Mouse (Mus musculus): ENCODE data around the gene Kctd21. TPM values are rescaled to one million over a fixed set of nuclear protein-coding genes. Genes with fewer than 3 reads are reported as not detected.

Kctd21 gene
- polyA plus RNA-seq, 1 experiment from 2014 or later, result 4.0 TPM

GRCm38 (mm10) chr7:97356253-97356652, 24.1 kb downstream of the Kctd21 start:
- Histone ChIP-seq H3K9me3 (no peaks in the 10 kb centered on the region), H3K27me3 (replicated peaks; ENCODE audit: low read depth, poor library complexity, severe bottlenecking) (no peaks in the 10 kb centered on the region), H3K4me1 (0 out of 2 replicates have a peak, but pooled peaks cover 4% of the 10 kb centered on the region), H3K36me3 (replicated peaks) (no peaks in the 10 kb centered on the region), H3K4me3 (no peak overlapping the region), H3K27ac (replicated peaks) (no peak overlapping the region)
- DNase-seq (ENCODE audit: low spot score), result no peak
- 83% methylated on average over 5 of the region's 5 CpGs for WGBS

DNA sequence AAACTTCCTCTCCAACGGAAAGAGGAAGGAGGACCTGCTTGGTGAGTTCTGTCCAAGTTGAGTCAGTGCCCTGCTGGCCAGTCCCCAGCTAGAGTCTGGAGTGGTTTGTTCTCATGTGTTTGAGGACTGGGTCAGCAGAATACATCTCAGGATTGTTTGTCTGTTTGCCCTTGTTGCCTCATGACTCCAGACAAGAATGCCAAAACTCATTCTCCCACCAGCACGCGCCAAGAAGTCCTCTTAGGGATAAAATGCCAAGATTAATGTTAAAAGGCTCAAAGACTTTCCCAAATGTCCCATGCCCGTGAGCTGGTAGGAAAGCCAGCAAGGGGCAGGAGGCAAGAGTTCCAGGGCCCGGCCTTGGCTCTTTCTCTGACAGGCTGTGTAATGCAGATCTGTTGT, 24.7 kb downstream of the Kctd21 start:
- no peak for DNase-seq (ENCODE audit: low spot score)
- Histone ChIP-seq H3K27me3 (replicated peaks; ENCODE audit: low read depth, poor library complexity, severe bottlenecking) (no peaks in the 10 kb centered on the region), H3K4me1 (0 out of 2 replicates have a peak, but pooled peaks cover 4% of the 10 kb centered on the region), H3K27ac (replicated peaks) (no peak overlapping the region), H3K4me3 (no peak overlapping the region), H3K9me3 (no peaks in the 10 kb centered on the region), H3K36me3 (replicated peaks) (no peaks in the 10 kb centered on the region)
- 77% methylated on average over 5 of the region's 5 CpGs for WGBS

DNA sequence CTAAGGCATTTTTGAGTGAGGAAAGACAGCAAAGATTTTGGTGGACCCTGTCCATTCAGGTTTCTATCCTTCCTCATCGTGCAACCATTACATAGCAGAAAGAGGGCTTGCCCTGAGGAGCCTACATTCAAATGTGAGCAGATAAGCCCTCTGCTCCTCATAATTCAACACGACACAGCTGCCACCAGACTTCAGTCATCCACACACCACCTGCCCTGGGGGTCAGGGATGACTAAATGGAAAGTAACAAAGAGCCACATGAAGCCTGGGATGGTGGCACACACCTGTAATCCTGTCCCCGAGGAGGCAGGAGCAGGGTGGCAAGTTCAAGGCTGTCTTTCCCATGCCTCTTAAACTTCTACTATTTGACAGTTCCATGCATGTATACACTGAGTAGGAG, 25.7 kb downstream of the Kctd21 start:
- Histone ChIP-seq H3K27ac (replicated peaks) (no peak overlapping the region), H3K27me3 (replicated peaks; ENCODE audit: low read depth, poor library complexity, severe bottlenecking) (no peaks in the 10 kb centered on the region), H3K4me3 (no peak overlapping the region), H3K9me3 (no peaks in the 10 kb centered on the region), H3K36me3 (replicated peaks) (no peaks in the 10 kb centered on the region), H3K4me1 (0 out of 2 replicates have a peak, but pooled peaks cover 4% of the 10 kb centered on the region)
- WGBS, result 71% methylated on average over 3 of the region's 3 CpGs
- no peak for DNase-seq (ENCODE audit: low spot score)

- Histone ChIP-seq H3K27ac (replicated peaks) (no peak overlapping the region), H3K9me3 (no peaks in the 10 kb centered on the region), H3K4me1 (0 out of 2 replicates have a peak, but pooled peaks cover 4% of the 10 kb centered on the region), H3K36me3 (replicated peaks) (no peaks in the 10 kb centered on the region), H3K27me3 (replicated peaks; ENCODE audit: low read depth, poor library complexity, severe bottlenecking) (no peaks in the 10 kb centered on the region), H3K4me3 (no peak overlapping the region)
- no peak for DNase-seq (ENCODE audit: low spot score)
- WGBS, result 87% methylated on average over 4 of the region's 4 CpGs
These were observed 26.2 kb downstream of the Kctd21 start for GRCm38 (mm10) chr7:97358347-97358746.

GRCm38 (mm10) chr7:97360166-97360565, 28.0 kb downstream of the Kctd21 start:
- no peak overlapping the region for H3K27ac ChIP-seq (replicated peaks)
- 0 out of 2 replicates have a peak, but pooled peaks cover 4% of the 10 kb centered on the region for H3K4me1 ChIP-seq
- no peaks in the 10 kb centered on the region for H3K9me3 ChIP-seq
- WGBS, result 79% methylated on average over 5 of the region's 5 CpGs
- no peaks in the 10 kb centered on the region for H3K27me3 ChIP-seq (replicated peaks; ENCODE audit: low read depth, poor library complexity, severe bottlenecking)
- no peaks in the 10 kb centered on the region for H3K36me3 ChIP-seq (replicated peaks)
- no peak overlapping the region for H3K4me3 ChIP-seq
- no peak for DNase-seq (ENCODE audit: low spot score)

DNA sequence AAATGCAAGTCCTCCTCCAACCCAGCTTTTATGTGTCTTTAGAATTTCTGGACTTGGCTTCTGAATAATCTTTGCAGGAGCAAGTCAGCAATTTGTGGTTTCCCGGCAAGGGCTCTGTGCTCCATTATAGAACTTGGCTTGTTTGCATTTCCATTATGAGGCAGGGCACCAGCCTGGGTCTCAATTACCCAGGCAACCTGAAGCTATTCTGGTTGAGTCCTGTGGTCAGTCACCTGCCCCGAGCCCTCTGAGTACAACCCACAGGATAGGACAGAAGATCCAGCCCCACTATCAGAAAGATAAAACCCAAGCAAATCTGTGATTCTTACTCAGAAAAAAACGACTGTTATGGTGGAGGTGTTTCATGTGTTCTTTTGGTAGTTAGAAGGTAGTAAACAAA, 28.8 kb downstream of the Kctd21 start:
- H3K4me1 ChIP-seq, result no peaks in the 10 kb centered on the region
- H3K27me3 ChIP-seq (replicated peaks; ENCODE audit: low read depth, poor library complexity, severe bottlenecking), result no peaks in the 10 kb centered on the region
- H3K36me3 ChIP-seq (replicated peaks), result no peaks in the 10 kb centered on the region
- no peak overlapping the region for H3K4me3 ChIP-seq
- 67% methylated on average over 3 of the region's 3 CpGs for WGBS
- H3K9me3 ChIP-seq, result no peaks in the 10 kb centered on the region
- no peak overlapping the region for H3K27ac ChIP-seq (replicated peaks)
- no peak for DNase-seq (ENCODE audit: low spot score)

GRCm38 (mm10) chr7:97361467-97361866, 29.3 kb downstream of the Kctd21 start:
- peak; percentile 39 for DNase-seq (ENCODE audit: low spot score)
- Histone ChIP-seq H3K36me3 (replicated peaks) (no peaks in the 10 kb centered on the region), H3K4me3 (no peak overlapping the region), H3K27ac (replicated peaks) (no peak overlapping the region), H3K27me3 (replicated peaks; ENCODE audit: low read depth, poor library complexity, severe bottlenecking) (no peaks in the 10 kb centered on the region), H3K4me1 (no peaks in the 10 kb centered on the region), H3K9me3 (no peaks in the 10 kb centered on the region)
- 20% methylated on average over 4 of the region's 4 CpGs for WGBS

- no peak overlapping the region for H3K4me3 ChIP-seq
- H3K27ac ChIP-seq (replicated peaks), result no peak overlapping the region
- H3K36me3 ChIP-seq (replicated peaks), result no peaks in the 10 kb centered on the region
- peaks cover 4% of the 10 kb centered on the region for H3K4me1 ChIP-seq
- WGBS, result 87% methylated on average over 1 of the region's 1 CpGs
- DNase-seq (ENCODE audit: low spot score), result no peak
- no peaks in the 10 kb centered on the region for H3K27me3 ChIP-seq (replicated peaks; ENCODE audit: low read depth, poor library complexity, severe bottlenecking)
- H3K9me3 ChIP-seq, result no peaks in the 10 kb centered on the region
These were observed 33.8 kb downstream of the Kctd21 start for GRCm38 (mm10) chr7:97365887-97366286.

DNA sequence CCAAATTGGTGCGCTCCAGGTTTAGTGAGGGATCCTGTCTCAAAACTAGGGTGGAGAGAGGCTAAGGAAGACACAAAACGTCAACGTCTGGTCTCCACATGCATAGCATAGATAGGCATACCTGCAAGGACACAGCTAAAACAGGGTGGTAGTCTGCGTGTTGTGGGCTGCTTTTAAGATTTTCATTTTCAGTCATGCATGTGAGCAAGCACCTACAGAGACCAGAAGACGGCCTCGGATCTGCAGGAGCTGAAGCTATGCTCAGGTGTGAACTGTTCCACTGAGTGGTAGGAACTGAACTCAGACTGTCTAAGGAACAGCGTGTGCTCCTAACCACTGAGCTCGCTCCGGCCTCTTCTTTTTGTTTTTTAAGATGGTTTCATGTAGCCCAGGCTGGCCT, 43.0 kb downstream of the Kctd21 start:
- no peak for DNase-seq (ENCODE audit: low spot score)
- Histone ChIP-seq H3K4me1 (peaks cover 15% of the 10 kb centered on the region), H3K27me3 (replicated peaks; ENCODE audit: low read depth, poor library complexity, severe bottlenecking) (no peaks in the 10 kb centered on the region), H3K36me3 (replicated peaks) (peaks cover 69% of the 10 kb centered on the region), H3K9me3 (no peaks in the 10 kb centered on the region), H3K27ac (replicated peaks) (no peak overlapping the region), H3K4me3 (no peak overlapping the region)
- WGBS, result 96% methylated on average over 9 of the region's 9 CpGs

GRCm38 (mm10) chr7:97375906-97376305, 43.8 kb downstream of the Kctd21 start:
- Histone ChIP-seq H3K4me3 (no peak overlapping the region), H3K4me1 (peaks cover 11% of the 10 kb centered on the region), H3K27me3 (replicated peaks; ENCODE audit: low read depth, poor library complexity, severe bottlenecking) (no peaks in the 10 kb centered on the region), H3K27ac (replicated peaks) (no peak overlapping the region), H3K36me3 (replicated peaks) (peaks cover 76% of the 10 kb centered on the region), H3K9me3 (no peaks in the 10 kb centered on the region)
- WGBS, result 88% methylated on average over 2 of the region's 2 CpGs
- DNase-seq (ENCODE audit: low spot score), result no peak

GRCm38 (mm10) chr7:97379304-97379703, 47.2 kb downstream of the Kctd21 start:
- H3K4me3 ChIP-seq, result no peak overlapping the region
- no peaks in the 10 kb centered on the region for H3K4me1 ChIP-seq
- no peaks in the 10 kb centered on the region for H3K27me3 ChIP-seq (replicated peaks; ENCODE audit: low read depth, poor library complexity, severe bottlenecking)
- H3K36me3 ChIP-seq (replicated peaks), result peaks cover 98% of the 10 kb centered on the region
- no peak for DNase-seq (ENCODE audit: low spot score)
- 92% methylated on average over 5 of the region's 5 CpGs for WGBS
- H3K9me3 ChIP-seq, result no peaks in the 10 kb centered on the region
- no peak overlapping the region for H3K27ac ChIP-seq (replicated peaks)

DNA sequence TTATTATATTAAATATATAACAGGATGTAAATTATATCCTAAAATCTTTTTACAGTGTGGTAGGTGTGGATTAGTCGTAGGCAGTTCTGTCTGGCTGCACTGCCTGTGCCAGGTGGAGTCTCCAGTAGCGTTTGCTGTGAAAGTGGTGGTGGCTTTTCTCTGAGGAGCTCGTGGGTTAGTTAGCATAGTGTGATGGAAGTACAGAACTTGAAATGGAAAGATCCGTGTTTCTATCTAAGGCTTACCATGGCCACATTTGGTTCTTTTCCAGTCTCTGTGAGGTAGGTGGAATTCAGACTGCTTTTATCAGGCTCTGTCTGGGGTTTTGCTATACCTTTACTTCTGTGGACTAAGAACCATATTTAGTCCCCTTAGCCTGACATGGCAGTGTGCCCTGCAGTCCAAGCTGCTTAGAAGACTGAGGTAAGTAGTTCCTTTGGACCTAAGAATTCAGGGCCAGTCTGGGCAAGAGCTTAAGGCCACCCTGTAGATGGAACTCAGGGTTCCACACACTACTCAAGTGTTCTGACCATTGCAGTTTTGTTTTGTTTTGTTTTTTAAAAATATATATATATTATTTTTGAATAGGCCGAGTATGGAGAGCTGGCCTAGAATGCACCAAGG, 48.5 kb downstream of the Kctd21 start:
- Histone ChIP-seq H3K9me3 (no peaks in the 10 kb centered on the region), H3K4me3 (no peak overlapping the region), H3K27ac (replicated peaks) (no peak overlapping the region), H3K4me1 (no peaks in the 10 kb centered on the region), H3K27me3 (replicated peaks; ENCODE audit: low read depth, poor library complexity, severe bottlenecking) (no peaks in the 10 kb centered on the region), H3K36me3 (replicated peaks) (peaks cover 98% of the 10 kb centered on the region)
- 94% methylated on average over 5 of the region's 5 CpGs for WGBS
- DNase-seq (ENCODE audit: low spot score), result no peak

- WGBS, result 97% methylated on average over 8 of the region's 8 CpGs
- no peak overlapping the region for H3K4me3 ChIP-seq
- H3K27ac ChIP-seq (replicated peaks), result no peak overlapping the region
- H3K4me1 ChIP-seq, result no peaks in the 10 kb centered on the region
- H3K36me3 ChIP-seq (replicated peaks), result peaks cover 98% of the 10 kb centered on the region
- H3K9me3 ChIP-seq, result no peaks in the 10 kb centered on the region
- no peaks in the 10 kb centered on the region for H3K27me3 ChIP-seq (replicated peaks; ENCODE audit: low read depth, poor library complexity, severe bottlenecking)
- no peak for DNase-seq (ENCODE audit: low spot score)
These were observed 50.5 kb downstream of the Kctd21 start for GRCm38 (mm10) chr7:97382661-97383060.
